Mouse (Mus musculus) brain, embryonic 14.5 days (tissue): ENCODE measurements around the gene Cd2bp2.

ENCODE experiments used
- CTCF ChIP-seq: fragments of 200-500 bp; IDR thresholded peaks from 2 replicates; pipeline ENCODE4 v1.5.1; 2012; ENCODE audit warnings: inconsistent platforms, mild to moderate bottlenecking, moderate library complexity, borderline replicate concordance; ENCODE audit not compliant: insufficient read depth, insufficient read length; ENCODE audit errors: extremely low read depth
- POLR2A ChIP-seq: fragments of 200-500 bp; IDR thresholded peaks from 2 replicates; pipeline ENCODE4 v1.6.1; 2012; ENCODE audit warnings: mild to moderate bottlenecking, inconsistent platforms, borderline replicate concordance; ENCODE audit not compliant: poor library complexity, insufficient read depth, insufficient read length, severe bottlenecking; ENCODE audit errors: extremely low read depth

- TF ChIP-seq CTCF = no peak
- TF ChIP-seq POLR2A = no peak
These were observed 12.0 kb downstream of the Cd2bp2 start for GRCm38 (mm10) chr7:127183828-127184227.
